ENCODE assay signal across 21 mouse cellular contexts in the genomic region with DNA sequence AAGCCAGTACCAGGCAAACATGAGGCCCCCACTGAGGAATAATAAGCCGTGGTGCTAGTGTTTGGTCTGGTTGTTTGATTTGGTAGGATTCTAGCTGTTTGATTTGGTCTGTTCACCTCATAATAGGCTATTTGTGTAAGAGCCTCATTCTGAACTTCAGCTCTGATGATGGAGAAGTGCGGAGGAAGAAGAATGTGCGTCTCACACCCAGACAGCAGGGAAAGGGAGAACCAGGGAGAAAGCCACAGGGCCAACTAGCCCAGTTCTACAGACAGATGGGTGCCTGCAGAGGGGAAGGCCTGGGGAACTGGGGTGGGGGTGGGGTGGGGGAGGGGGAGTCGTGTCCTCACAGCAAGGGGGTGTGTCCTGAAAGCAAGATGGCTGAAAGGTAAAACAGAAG.
DNase-seq lines count a peak whose midpoint lies in the region; ATAC-seq and TF ChIP-seq lines count a peak whose summit lies in the region.
"Had no signal": no experiment of that assay in that cellular context is flagged by ENCODE, and none has a peak within 500 bp of the region (broad histone marks: within the 10 kb centered on the region; RNA-seq: fewer than 3 reads in every experiment).

No protein-coding gene starts in this region.

- ATAC-seq in cerebellum, adult (ENCODE audit: insufficient number of reproducible peaks, low FRiP score, low TSS enrichment), result no peak
- ATAC-seq in forebrain, postnatal 0 days, result peak; percentile 18; the same call in 1 of the 2 replicates
- ATAC-seq: hindbrain, postnatal 0 days; inflammation-experienced regulatory T-cells, adult 6 months; intestine, embryonic 16.5 days; Patski had no signal

- peak overlapping the region; percentile 60 for H3K27ac ChIP-seq in cerebellum, adult 2 months (ENCODE audit: insufficient read depth, low read length)
- no peak overlapping the region for H3K27ac ChIP-seq in forebrain, postnatal 0 days (ENCODE audit: low read depth, low read length)
- H3K27ac ChIP-seq in forebrain, embryonic 10.5 days, result no peak overlapping the region
- H3K27ac ChIP-seq: heart, adult 2 months; heart, embryonic 10.5 days; heart, embryonic 13.5 days; hindbrain, embryonic 14.5 days; hindbrain, postnatal 0 days had no signal

- no peak overlapping the region for H3K9ac ChIP-seq in forebrain, postnatal 0 days
- H3K9ac ChIP-seq: heart, embryonic 13.5 days; hindbrain, embryonic 14.5 days had no signal

- no peak overlapping the region for H3K4me2 ChIP-seq in forebrain, postnatal 0 days (ENCODE audit: low read depth)
- H3K4me2 ChIP-seq: heart, embryonic 13.5 days; hindbrain, embryonic 14.5 days had no signal

- TF ChIP-seq CTCF in cerebellum, adult 2 months (IDR thresholded peaks at IDR 0.05; ENCODE audit: borderline replicate concordance, insufficient read depth, low read depth, low read length), result no peak
- TF ChIP-seq CTCF in forebrain, postnatal 0 days (IDR thresholded peaks at IDR 0.05; ENCODE audit: low read depth), result no peak

- 43% methylated on average over 4 of the region's 4 CpGs for WGBS in cerebellum, adult 2 months
- 40% methylated on average over 4 of the region's 4 CpGs for WGBS in forebrain, postnatal 0 days
- 87% methylated on average over 3 of the region's 4 CpGs for WGBS in forebrain, embryonic 10.5 days

- no peaks in the 10 kb centered on the region for H3K9me3 ChIP-seq in forebrain, postnatal 0 days (ENCODE audit: low read length)
- H3K9me3 ChIP-seq in forebrain, embryonic 10.5 days, result no peaks in the 10 kb centered on the region
- H3K9me3 ChIP-seq: heart, embryonic 10.5 days; heart, embryonic 13.5 days had no signal

- H3K4me1 ChIP-seq in cerebellum, adult 2 months (ENCODE audit: control insufficient read depth, insufficient read depth, low read length), result peaks cover 42% of the 10 kb centered on the region
- H3K4me1 ChIP-seq in forebrain, postnatal 0 days (ENCODE audit: insufficient read depth), result peaks cover 5% of the 10 kb centered on the region; the same call in 1 of the 2 replicates
- H3K4me1 ChIP-seq in forebrain, embryonic 10.5 days, result no peaks in the 10 kb centered on the region
- H3K4me1 ChIP-seq: heart, embryonic 13.5 days had no signal

- no peaks in the 10 kb centered on the region for H3K36me3 ChIP-seq in forebrain, postnatal 0 days (ENCODE audit: insufficient read depth)
- H3K36me3 ChIP-seq in forebrain, embryonic 10.5 days (replicated peaks), result no peaks in the 10 kb centered on the region
- H3K36me3 ChIP-seq: heart, embryonic 10.5 days; heart, embryonic 13.5 days had no signal

- no peaks in the 10 kb centered on the region for H3K27me3 ChIP-seq in cerebellum, adult 2 months (ENCODE audit: control insufficient read depth, insufficient read depth, low read length)
- no peaks in the 10 kb centered on the region for H3K27me3 ChIP-seq in forebrain, postnatal 0 days (ENCODE audit: insufficient read depth, low read length)
- 0 out of 2 replicates have a peak, but pooled peaks cover 3% of the 10 kb centered on the region for H3K27me3 ChIP-seq in forebrain, embryonic 10.5 days (ENCODE audit: poor library complexity, severe bottlenecking)

- no peak for DNase-seq in cerebellum, adult 2 months
- DNase-seq in forebrain, postnatal 0 days, result no peak
- no peak for DNase-seq in forebrain, embryonic 10.5 days (ENCODE audit: extremely low spot score, low spot score)
- peak; percentile 41 for DNase-seq in right cerebral cortex, adult 18-20 months
- no peak for DNase-seq in right cerebral cortex, postnatal 36 days (ENCODE audit: low spot score in 2 of 2)
- DNase-seq: adrenal gland, postnatal 10 days; embryo, embryonic 11 days; gastrocnemius, postnatal 10 days; gastrocnemius, postnatal 36 days; heart, adult 2 months; heart, postnatal 14 days; heart, postnatal 4 days; kidney, adult 18-20 months had no signal

- H3K4me3 ChIP-seq in cerebellum, adult 2 months (replicated peaks; ENCODE audit: insufficient read depth, low read depth, low read length), result no peak overlapping the region
- no peak overlapping the region for H3K4me3 ChIP-seq in forebrain, postnatal 0 days (ENCODE audit: low read depth, low read length)
- H3K4me3 ChIP-seq in forebrain, embryonic 10.5 days, result no peak overlapping the region
- H3K4me3 ChIP-seq: heart, adult 2 months; heart, embryonic 10.5 days; heart, embryonic 13.5 days had no signal

- TF ChIP-seq POLR2A in cerebellum, adult 2 months (IDR thresholded peaks at IDR 0.05; ENCODE audit: borderline replicate concordance, insufficient read depth, low read length), result no peak
